Mouse (Mus musculus): ENCODE measurements around the gene Hdac6.
"Not testable (repeated sequence)": the region's sequence is repeated elsewhere in the genome, so short reads cannot be mapped to it uniquely, and the experiment has no call there.

The Hdac6 gene

GRCm38 (mm10) chrX:7919601-7920383 lies 27.9 kb downstream of the Hdac6 start, which contains the start of gene Pcsk1n:
Gene Pcsk1n, plus strand, starts transcription at chrX:7919822.
- DNase-seq: no peak

- not testable (repeated sequence) for DNase-seq
Measured at GRCm38 (mm10) chrX:7917960-7918359, 29.7 kb downstream of the Hdac6 start.

- DNase-seq: not testable (repeated sequence)
Measured at GRCm38 (mm10) chrX:7915669-7916068, 32.0 kb downstream of the Hdac6 start.

GRCm38 (mm10) chrX:7910473-7910872 lies 37.2 kb downstream of the Hdac6 start:
- DNase-seq: no peak

GRCm38 (mm10) chrX:7909242-7909641 lies 38.4 kb downstream of the Hdac6 start, which contains the start of gene Gm10490:
Gene Gm10490, plus strand, starts transcription at chrX:7909542.
- DNase-seq: not testable (repeated sequence)

GRCm38 (mm10) chrX:7907735-7908134 lies 40.0 kb downstream of the Hdac6 start, which contains the start of gene Gm10491:
Gene Gm10491, minus strand, starts transcription at chrX:7907835.
- DNase-seq: no peak

GRCm38 (mm10) chrX:7904441-7904840 lies 43.2 kb downstream of the Hdac6 start:
- DNase-seq: no peak

GRCm38 (mm10) chrX:7898880-7899874 lies 48.5 kb downstream of the Hdac6 start, which contains the start of the genes Pqbp1 and Timm17b:
Gene Pqbp1, minus strand, starts transcription at chrX:7899269.
Gene Timm17b, plus strand, starts transcription at chrX:7899357.
- DNase-seq: peak; percentile 99

GRCm38 (mm10) chrX:7898211-7898610 lies 49.5 kb downstream of the Hdac6 start:
- no peak for DNase-seq

GRCm38 (mm10) chrX:7883841-7884567 lies 63.7 kb downstream of the Hdac6 start, which contains the start of gene Slc35a2:
Gene Slc35a2, plus strand, starts transcription at chrX:7884028.
- DNase-seq: peak; percentile 100
